Mouse (Mus musculus) A20 (cell line): ENCODE data around the gene Nol4l.
"Not testable (repeated sequence)": the region's sequence is repeated elsewhere in the genome, so short reads cannot be mapped to it uniquely, and the experiment has no call there.

ENCODE experiments used
- DNase-seq: peaks from one replicate; pipeline ENCODE4 v3.0.0-alpha.2; 2011; ENCODE audit warnings: low read depth, low spot score

The Nol4l gene

GRCm38 (mm10) chr2:153421233-153421632, 108.5 kb downstream of the Nol4l start:
- no peak for DNase-seq

- DNase-seq, result no peak
Observed at GRCm38 (mm10) chr2:153418381-153418780, 111.4 kb downstream of the Nol4l start.

GRCm38 (mm10) chr2:153417841-153418240, 111.9 kb downstream of the Nol4l start:
- no peak for DNase-seq

DNA sequence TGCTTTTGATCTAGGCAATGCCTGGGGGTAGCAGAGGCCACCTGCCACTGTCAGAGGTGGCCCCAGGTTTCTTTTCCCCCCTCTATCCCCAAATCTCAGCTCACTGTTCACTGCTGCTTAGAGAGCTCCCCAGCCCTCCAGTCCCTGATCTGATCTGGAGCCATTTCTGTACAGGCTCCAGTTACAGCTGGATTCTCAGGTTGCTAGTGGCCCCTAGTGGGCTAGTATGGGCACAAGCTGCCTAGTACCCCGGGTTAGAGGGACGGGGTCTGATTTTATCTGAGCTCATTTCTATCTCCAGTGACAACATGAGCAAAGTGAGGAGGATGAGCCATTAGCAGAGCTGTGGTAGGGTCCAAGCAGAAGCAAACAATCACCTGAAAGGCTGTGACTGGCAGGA, 115.2 kb downstream of the Nol4l start:
- DNase-seq, result peak; percentile 47

DNA sequence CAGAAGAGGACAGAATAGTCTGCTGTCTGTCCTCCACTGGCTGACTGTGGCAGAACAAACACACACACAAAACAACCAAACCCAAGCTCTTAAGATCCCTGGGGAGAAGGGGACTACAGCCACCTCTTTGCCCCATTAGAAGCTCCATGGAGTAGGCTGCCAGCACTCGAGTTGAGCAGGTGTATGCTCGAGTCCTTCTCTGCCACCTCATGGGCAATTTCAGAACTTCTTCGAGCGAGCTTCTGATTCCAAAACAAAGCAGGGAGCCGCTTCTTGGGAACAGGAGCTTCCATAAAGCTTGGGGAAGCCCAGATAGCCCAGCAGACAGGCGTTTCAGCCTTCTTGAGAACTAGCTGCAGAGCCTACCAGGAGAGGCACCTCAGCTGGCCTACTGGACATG, 117.2 kb downstream of the Nol4l start:
- no peak for DNase-seq

- no peak for DNase-seq
Observed at GRCm38 (mm10) chr2:153411557-153411956, 118.2 kb downstream of the Nol4l start.

DNA sequence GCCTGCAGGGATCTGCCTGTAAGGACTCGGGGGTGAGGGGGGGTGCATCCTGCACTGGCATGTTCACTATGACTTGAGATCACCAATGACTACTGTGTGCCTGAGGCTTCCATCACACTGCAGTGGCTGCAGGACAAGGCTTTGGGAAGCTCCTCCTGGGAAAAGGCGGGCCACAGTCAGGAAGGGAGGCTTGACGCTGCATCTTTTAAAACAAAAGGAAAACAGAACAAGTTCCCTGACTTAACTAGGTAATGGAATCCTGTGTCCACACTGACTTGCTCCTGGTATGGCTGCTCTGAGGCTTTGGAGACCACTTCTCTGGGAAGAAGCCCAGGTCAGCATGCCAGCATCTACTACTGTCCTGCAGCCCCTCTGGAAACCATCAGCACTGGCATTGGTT, 120.8 kb downstream of the Nol4l start:
- no peak for DNase-seq

DNA sequence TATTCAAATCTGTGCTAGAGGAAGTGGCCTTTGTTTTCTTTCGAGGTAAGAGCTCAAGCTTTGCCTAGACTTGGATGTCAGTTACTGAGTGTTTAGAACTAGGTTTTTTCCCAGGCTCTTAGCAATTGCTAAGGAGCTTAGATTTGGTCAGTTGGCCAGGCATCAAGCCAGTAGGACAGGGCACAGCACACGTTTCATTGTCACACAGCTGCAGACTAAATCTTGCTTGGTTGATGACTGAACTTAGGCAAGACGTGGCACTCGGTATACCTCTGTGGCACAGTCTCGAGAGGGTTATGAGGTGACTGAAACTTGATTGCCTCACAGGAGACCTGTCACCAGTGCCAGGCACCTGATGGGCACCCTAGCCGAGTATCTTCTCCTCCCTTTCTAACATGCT, 122.9 kb downstream of the Nol4l start:
- no peak for DNase-seq

DNA sequence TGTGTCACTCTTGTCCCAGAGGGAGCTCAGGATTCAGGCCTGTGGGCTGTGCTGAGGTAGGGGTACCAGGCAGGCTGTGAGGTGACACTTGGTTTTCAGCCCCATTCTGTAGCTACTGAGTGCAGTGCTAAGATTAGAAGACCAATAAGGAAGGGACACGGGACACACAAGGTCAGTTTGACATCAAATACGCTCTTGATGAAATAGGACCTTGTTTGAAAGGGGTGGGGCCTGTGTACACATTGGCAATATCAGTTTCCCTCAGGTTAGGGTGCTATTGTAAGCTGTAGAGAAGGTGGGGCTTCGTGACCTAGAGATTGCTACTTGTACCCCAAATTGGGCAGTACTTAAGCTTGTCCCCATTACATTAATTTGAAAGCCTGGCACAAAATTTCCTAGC, 124.9 kb downstream of the Nol4l start:
- no peak for DNase-seq

- DNase-seq, result no peak
Observed at GRCm38 (mm10) chr2:153404062-153404461, 125.7 kb downstream of the Nol4l start.

- DNase-seq, result no peak
Observed at GRCm38 (mm10) chr2:153399166-153399565, 130.6 kb downstream of the Nol4l start.

- no peak for DNase-seq
Observed at GRCm38 (mm10) chr2:153397790-153398515, 131.8 kb downstream of the Nol4l start.

GRCm38 (mm10) chr2:153393045-153393444, 136.7 kb downstream of the Nol4l start:
- no peak for DNase-seq

DNA sequence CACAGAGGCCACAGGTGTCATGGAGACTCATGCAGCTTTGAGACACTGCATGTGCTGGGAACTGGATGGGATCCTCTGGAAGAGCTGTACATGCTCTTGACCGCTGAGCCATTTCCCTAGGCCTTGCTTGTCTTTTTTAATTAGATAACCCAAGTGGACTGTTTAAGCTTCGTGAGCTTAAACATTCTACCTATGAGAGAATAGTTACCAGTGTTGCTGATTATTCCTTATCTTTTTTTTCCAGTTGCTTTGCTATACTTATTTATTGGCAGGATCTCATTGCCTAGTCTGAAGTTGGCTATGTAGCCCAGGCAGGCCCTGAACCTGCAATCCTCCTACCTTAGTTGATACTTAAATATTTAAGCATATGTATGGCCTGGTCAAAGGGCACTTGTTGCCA, 139.9 kb downstream of the Nol4l start:
- no peak for DNase-seq

DNA sequence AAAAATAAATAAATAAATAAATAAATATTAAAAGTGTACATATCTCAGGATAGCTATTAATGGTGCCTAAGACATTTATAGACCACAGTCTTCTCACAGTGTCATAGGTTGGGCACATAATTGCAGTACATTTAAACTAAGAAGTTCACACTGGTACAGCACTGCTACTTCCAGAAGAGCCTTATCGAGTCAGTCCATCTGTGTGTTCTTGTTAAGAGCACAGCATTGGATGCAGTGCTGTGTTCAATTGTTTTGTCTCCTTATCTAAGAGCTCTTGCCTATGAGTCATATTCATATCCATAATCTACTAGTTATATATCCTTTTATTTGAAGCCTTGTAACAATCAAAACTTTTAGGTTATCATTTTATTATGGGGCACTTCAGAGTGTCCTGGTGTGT, 149.3 kb downstream of the Nol4l start:
- DNase-seq, result no peak

- no peak for DNase-seq
Observed at GRCm38 (mm10) chr2:153375380-153375779, 154.4 kb downstream of the Nol4l start.

DNA sequence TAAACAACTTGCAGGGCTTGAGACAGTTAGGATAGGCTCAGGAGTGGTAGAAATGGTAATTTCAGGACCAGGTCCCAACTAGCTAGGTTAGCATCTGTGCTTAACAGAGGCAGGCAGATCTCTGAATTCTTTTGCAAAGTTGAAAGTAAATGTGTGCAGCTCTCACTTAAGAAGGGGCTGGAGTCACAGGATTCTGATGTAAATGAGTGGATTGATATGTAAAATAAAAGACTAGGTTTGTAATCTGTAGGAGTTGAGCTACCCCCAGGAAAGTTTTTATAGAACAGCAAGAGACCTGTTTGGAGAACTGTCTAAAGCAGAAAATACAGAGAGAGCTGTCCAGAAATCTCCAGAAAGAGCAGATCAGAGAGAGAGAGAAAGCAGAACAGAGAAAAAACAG, 158.9 kb downstream of the Nol4l start:
- DNase-seq, result no peak

DNA sequence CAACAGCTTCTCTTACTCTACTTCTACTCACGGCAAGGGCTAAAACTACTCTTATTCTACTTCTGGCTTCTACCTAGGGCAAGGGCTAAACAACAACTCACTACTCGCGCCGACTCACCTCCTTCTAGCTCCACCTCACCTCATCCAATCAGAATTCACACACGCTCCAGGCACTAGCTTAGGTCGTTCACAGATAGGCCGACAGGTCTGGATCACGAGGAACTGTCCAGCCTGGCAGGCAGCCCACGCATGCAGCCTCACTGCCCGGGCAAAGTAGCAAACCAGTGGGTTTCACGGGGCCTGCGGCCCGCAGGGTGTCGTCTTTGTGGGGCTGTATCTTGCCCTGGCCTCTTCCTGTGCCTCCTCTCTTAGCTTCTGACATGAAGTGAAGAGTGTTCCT, 165.2 kb downstream of the Nol4l start:
- DNase-seq, result not testable (repeated sequence)

GRCm38 (mm10) chr2:153361101-153361710, 168.6 kb downstream of the Nol4l start:
- DNase-seq, result no peak
